Mouse (Mus musculus) kidney, embryonic 15.5 days (tissue): Measurements from ENCODE around the gene Arhgap25. TPM values are rescaled to one million over a fixed set of nuclear protein-coding genes. Genes with fewer than 3 reads are reported as not detected.

Source experiments
- ATAC-seq: fragments of 200-750 bp; cut with Nextera tagmentation; replicated peaks from 2 replicates; pipeline ENCODE4 v1.8.0; 2017; ENCODE audit warnings: moderate TSS enrichment; ENCODE audit not compliant: low FRiP score
- H3K27ac ChIP-seq: fragments of 300-500 bp; sonication (generic); 2 replicates; pipeline ENCODE4 v1.5.1; 2015; ENCODE audit warnings: mild to moderate bottlenecking, inconsistent platforms
- H3K27me3 ChIP-seq: fragments of 300-500 bp; sonication (generic); 2 replicates; pipeline ENCODE4 v1.6.1; 2015; ENCODE audit warnings: inconsistent platforms
- H3K36me3 ChIP-seq: fragments of 300-500 bp; sonication (generic); 2 replicates; pipeline ENCODE4 v1.6.1; 2015; ENCODE audit warnings: inconsistent platforms
- H3K4me1 ChIP-seq: fragments of 300-500 bp; sonication (generic); 2 replicates; pipeline ENCODE4 v1.6.1; 2015; ENCODE audit warnings: inconsistent platforms
- H3K4me2 ChIP-seq: fragments of 300-500 bp; sonication (generic); 2 replicates; pipeline ENCODE4 v1.6.1; 2015; ENCODE audit warnings: moderate library complexity, mild to moderate bottlenecking, inconsistent platforms
- H3K4me3 ChIP-seq: fragments of 300-500 bp; sonication (generic); replicated peaks from 2 replicates; pipeline ENCODE4 v1.5.1; 2015; ENCODE audit warnings: mild to moderate bottlenecking, inconsistent platforms
- H3K9ac ChIP-seq: fragments of 300-500 bp; sonication (generic); 2 replicates; pipeline ENCODE4 v1.6.1; 2015; ENCODE audit warnings: mild to moderate bottlenecking, inconsistent platforms
- H3K9me3 ChIP-seq: fragments of 300-500 bp; sonication (generic); replicated peaks from 2 replicates; pipeline ENCODE4 v1.6.1; 2016; ENCODE audit warnings: inconsistent platforms
- WGBS: fragments of 180-500 bp; shearing (Covaris S2); methylation state at CpG from one replicate; pipeline ENCODE4 v1.1.7; 2015; ENCODE audit warnings: mixed read lengths; 5-methylcytosine and 5-hydroxymethylcytosine counted together
- polyA plus RNA-seq: library from polyadenylated mRNA; unstranded; fragments of >200 nt; fragmentation: Nextera tagmentation; extraction: Ambion mirVana; gene quantifications from 2 replicates; pipeline ENCODE4 v1.2.1, GENCODE M21; 2015

Arhgap25 gene
- polyA plus RNA-seq, 1 experiment from 2014 or later, result 6.0 TPM

- Histone ChIP-seq H3K4me1 (no peaks in the 10 kb centered on the region), H3K9me3 (no peaks in the 10 kb centered on the region), H3K4me2 (no peak overlapping the region), H3K27me3 (no peaks in the 10 kb centered on the region), H3K9ac (no peak overlapping the region), H3K27ac (no peak overlapping the region), H3K36me3 (no peaks in the 10 kb centered on the region), H3K4me3 (no peak overlapping the region)
- 60% methylated on average over 7 of the region's 7 CpGs for WGBS
- ATAC-seq, result no peak
These were observed 19.2 kb upstream of the Arhgap25 start for GRCm38 (mm10) chr6:87552054-87552807.

GRCm38 (mm10) chr6:87547836-87548235 lies 14.8 kb upstream of the Arhgap25 start:
- WGBS, result 83% methylated on average over 7 of the region's 7 CpGs
- Histone ChIP-seq H3K27me3 (no peaks in the 10 kb centered on the region), H3K9ac (no peak overlapping the region), H3K4me3 (no peak overlapping the region), H3K27ac (no peak overlapping the region), H3K9me3 (peaks cover 8% of the 10 kb centered on the region; the same call in 1 of the 2 replicates), H3K4me1 (no peaks in the 10 kb centered on the region), H3K36me3 (no peaks in the 10 kb centered on the region), H3K4me2 (no peak overlapping the region)
- ATAC-seq, result no peak

DNA sequence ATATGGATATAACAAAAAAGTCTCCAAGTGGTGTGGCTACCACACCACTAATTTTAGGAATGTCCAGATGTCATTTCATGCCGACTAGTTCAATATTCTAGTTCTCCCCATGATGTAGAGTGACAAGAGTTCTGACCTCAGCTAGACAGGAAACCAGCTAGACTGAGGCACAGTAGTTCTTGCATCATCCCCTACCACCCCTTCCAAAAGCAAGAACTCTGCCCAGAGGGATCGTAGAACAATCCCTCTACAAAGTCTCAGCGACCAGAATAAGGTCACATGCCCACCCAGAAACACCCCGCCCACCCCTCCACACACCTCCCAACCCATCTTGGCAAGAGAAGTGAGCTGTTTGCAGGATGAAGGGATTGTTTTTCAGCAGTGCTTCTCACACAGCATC lies 14.4 kb upstream of the Arhgap25 start:
- ATAC-seq, result no peak
- no peaks in the 10 kb centered on the region for H3K27me3 ChIP-seq

DNA sequence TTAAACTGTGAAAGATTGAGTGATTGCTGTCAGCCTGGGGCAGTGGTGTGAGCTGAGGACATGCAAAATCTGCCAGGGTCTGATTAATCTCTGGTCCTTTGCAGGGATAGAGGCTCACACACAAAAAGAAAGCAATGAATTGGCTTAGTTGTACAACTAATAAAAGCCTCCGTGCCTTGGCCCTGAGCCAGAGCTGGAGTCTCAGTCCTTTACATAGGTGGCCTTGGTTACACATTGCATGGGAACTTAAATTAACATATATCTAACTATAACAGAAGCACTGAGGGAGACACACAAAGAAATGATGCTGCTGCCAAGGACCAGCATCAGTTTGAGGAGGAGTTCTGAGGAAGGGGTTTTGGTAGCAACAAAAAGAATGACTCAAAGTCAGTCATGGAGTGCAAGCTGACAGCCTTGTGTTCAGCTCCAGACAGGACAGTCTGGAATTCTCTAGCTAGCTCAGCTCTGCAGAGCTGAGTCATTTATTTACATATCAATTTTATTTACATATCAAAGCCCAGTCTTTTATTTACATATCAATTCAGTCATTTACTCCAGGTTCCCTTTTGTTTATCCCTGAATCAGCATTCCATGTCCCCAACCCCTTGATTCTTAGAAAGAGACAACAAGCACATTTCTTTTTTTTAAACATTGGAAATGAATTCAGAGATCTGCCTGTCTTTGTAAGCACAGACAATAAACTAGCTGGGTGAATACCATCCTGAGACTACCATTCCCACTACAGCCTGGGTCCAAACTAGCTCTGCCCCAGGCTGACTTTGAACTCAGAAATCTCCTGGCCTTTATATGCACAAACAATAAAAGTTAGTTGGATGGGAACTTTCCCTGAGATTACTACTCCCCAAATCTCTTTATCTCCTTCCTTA lies 12.5 kb upstream of the Arhgap25 start:
- no peak overlapping the region for H3K9ac ChIP-seq
- peaks cover 8% of the 10 kb centered on the region; the same call in 1 of the 2 replicates for H3K9me3 ChIP-seq
- WGBS, result 57% methylated on average over 1 of the region's 1 CpGs
- H3K36me3 ChIP-seq, result no peaks in the 10 kb centered on the region
- H3K27me3 ChIP-seq, result no peaks in the 10 kb centered on the region
- no peak overlapping the region for H3K4me2 ChIP-seq
- 0 out of 2 replicates have a peak, but pooled peaks cover 5% of the 10 kb centered on the region for H3K4me1 ChIP-seq
- H3K27ac ChIP-seq, result peak overlapping the region; percentile 35; the same call in 1 of the 2 replicates
- H3K4me3 ChIP-seq, result no peak overlapping the region
- ATAC-seq, result no peak

More for the DNA sequence above, 14.4 kb upstream of the Arhgap25 start:
- H3K27ac ChIP-seq, result no peak overlapping the region
- H3K36me3 ChIP-seq, result no peaks in the 10 kb centered on the region
- H3K9ac ChIP-seq, result no peak overlapping the region
- WGBS, result 78% methylated on average over 4 of the region's 4 CpGs
- H3K4me1 ChIP-seq, result no peaks in the 10 kb centered on the region
- H3K9me3 ChIP-seq, result peaks cover 8% of the 10 kb centered on the region; the same call in 1 of the 2 replicates
- no peak overlapping the region for H3K4me2 ChIP-seq
- H3K4me3 ChIP-seq, result no peak overlapping the region

DNA sequence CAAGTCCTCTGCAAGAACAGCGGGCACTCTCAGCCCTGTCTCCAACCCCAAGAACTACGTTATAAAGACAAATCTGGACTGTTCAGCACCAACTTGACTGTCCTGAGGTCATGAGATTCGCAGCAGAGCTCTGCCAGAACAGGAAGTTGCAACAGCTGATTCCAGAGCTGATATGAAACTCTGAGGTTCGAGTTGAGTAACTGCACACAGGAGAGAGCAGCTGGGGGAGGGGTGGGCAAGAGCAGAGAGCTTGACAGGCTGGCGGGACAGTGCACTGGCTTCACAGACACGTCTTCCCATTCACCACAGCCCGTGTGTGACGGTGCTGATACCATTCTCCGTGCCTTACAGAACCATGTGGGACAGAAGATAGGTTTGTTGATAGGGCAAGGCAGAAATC lies 9.0 kb upstream of the Arhgap25 start:
- WGBS, result 52% methylated on average over 9 of the region's 9 CpGs
- Histone ChIP-seq H3K36me3 (no peaks in the 10 kb centered on the region), H3K4me2 (no peak overlapping the region), H3K27me3 (no peaks in the 10 kb centered on the region), H3K4me1 (0 out of 2 replicates have a peak, but pooled peaks cover 16% of the 10 kb centered on the region), H3K27ac (no peak overlapping the region), H3K4me3 (no peak overlapping the region), H3K9ac (no peak overlapping the region), H3K9me3 (peaks cover 8% of the 10 kb centered on the region; the same call in 1 of the 2 replicates)
- ATAC-seq, result no peak

DNA sequence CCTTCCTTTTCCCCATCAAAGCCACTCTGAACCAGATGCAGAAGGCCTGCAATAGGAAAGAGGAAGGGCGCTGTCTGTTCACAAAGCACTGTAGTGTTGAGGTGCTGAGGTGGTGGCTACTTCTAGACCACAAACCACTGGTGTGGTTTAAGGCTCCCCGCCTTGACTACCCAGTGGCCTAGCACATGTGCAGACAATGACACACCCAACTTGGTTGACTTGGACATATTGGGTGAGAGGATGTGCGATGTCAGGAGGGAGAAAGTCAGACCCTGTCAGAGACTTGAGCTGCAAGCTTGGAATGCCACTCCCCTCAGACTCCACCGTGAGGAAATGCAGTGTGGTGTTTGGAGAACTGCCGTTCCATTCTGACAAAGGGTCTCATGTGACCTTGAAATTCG lies 8.1 kb upstream of the Arhgap25 start:
- Histone ChIP-seq H3K36me3 (no peaks in the 10 kb centered on the region), H3K4me1 (0 out of 2 replicates have a peak, but pooled peaks cover 16% of the 10 kb centered on the region), H3K27ac (no peak overlapping the region), H3K4me2 (no peak overlapping the region), H3K27me3 (no peaks in the 10 kb centered on the region), H3K9ac (no peak overlapping the region), H3K9me3 (peaks cover 5% of the 10 kb centered on the region; the same call in 1 of the 2 replicates), H3K4me3 (no peak overlapping the region)
- 84% methylated on average over 6 of the region's 6 CpGs for WGBS
- no peak for ATAC-seq

DNA sequence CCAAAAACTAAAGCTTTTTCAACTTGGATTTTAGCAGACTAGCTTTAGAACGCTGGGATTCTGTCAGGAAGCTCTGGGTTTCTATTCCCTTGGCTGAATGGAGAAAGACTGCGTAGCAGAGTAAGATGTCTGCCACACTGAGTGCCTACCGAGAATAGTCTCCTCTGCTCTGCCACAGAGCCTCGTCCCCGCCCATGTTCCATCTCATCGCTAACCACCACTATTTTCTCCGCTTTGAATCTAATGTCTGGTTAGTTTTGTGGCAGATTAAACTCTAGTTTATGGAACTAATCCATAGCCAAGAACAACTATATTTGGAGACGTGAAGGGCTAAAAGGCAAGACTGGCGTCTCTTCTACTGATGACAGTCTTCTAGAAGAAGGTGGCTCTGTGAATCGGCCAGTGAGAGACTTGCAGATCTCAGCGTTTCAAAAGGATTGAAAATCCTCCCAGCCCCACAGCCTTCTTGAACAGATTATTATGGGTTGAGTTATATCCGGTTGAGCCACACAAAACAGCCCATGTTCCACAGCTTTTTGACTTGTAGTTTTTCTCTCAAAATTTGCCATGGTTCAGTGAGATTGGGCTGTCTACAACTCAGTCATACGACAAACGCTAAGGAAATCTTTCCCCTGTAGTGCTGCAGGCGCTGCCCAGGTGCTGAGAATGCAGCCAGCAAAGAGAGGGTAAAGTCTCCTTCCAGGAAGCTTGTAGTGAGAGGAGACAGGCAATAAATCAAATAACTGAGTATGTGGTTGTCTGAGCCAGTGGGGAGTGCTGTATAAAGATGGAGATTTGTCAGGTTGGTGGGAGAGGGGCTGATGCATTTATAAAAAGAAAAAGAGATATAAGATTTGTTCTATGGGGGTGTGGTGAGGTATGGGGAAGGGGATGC lies 5.6 kb upstream of the Arhgap25 start:
- H3K4me3 ChIP-seq, result no peak overlapping the region
- no peak overlapping the region for H3K4me2 ChIP-seq
- H3K4me1 ChIP-seq, result 0 out of 2 replicates have a peak, but pooled peaks cover 16% of the 10 kb centered on the region
- ATAC-seq, result no peak
- no peak overlapping the region for H3K9ac ChIP-seq
- no peaks in the 10 kb centered on the region for H3K27me3 ChIP-seq
- no peak overlapping the region for H3K27ac ChIP-seq
- no peaks in the 10 kb centered on the region for H3K36me3 ChIP-seq
- no peaks in the 10 kb centered on the region for H3K9me3 ChIP-seq
- WGBS, result 71% methylated on average over 15 of the region's 15 CpGs

DNA sequence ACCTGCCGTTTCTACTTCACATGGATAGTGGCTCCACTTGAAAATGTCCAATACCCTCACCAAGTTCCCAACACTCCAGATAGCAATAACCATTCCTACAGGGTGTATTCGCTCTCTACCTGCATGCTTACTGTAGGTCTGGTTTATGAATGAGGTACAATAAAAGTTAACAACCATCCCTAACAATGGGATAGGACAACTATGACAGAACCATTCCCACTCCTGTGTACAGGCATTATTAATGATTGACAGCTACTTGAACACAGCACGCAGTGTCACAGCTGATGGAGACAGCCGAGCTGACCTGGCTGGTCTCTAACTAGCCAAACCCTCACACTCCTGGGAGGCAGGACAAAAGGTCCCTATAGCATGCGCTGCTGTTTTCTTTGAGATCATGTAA lies 4.6 kb upstream of the Arhgap25 start:
- H3K27me3 ChIP-seq, result no peaks in the 10 kb centered on the region
- H3K9ac ChIP-seq, result no peak overlapping the region
- 60% methylated on average over 5 of the region's 5 CpGs for WGBS
- H3K27ac ChIP-seq, result no peak overlapping the region
- no peaks in the 10 kb centered on the region for H3K36me3 ChIP-seq
- 0 out of 2 replicates have a peak, but pooled peaks cover 16% of the 10 kb centered on the region for H3K4me1 ChIP-seq
- no peak overlapping the region for H3K4me2 ChIP-seq
- no peak for ATAC-seq
- H3K9me3 ChIP-seq, result no peaks in the 10 kb centered on the region
- H3K4me3 ChIP-seq, result no peak overlapping the region

DNA sequence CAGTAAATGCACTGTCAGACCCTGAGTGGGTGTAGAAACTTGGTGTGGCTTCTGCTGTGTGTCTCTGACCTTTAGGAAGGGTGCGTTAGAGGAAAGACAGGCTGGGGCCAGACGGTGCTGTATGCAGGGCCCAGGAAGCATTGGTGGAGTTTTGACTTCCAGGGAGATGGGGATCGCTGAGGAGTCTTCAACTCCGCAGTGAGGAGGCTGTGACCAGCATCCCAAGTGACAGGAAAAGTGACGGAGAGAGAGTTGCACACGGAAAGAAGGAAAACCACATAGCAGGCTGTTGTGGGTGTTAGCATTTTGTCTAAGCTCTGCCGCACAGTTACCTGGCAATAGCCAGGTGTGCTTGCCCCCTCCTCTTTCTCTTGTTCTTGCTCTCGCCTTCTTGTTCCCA lies 3.2 kb upstream of the Arhgap25 start:
- 71% methylated on average over 8 of the region's 8 CpGs for WGBS
- ATAC-seq, result no peak

GRCm38 (mm10) chr6:87535651-87536050 lies 2.6 kb upstream of the Arhgap25 start:
- Histone ChIP-seq H3K36me3 (no peaks in the 10 kb centered on the region), H3K4me1 (0 out of 2 replicates have a peak, but pooled peaks cover 11% of the 10 kb centered on the region), H3K9ac (no peak overlapping the region), H3K9me3 (no peaks in the 10 kb centered on the region), H3K4me2 (peak overlapping the region; percentile 24; the same call in 1 of the 2 replicates), H3K27ac (no peak overlapping the region), H3K4me3 (no peak overlapping the region), H3K27me3 (no peaks in the 10 kb centered on the region)
- WGBS, result 49% methylated on average over 9 of the region's 9 CpGs
- ATAC-seq, result no peak

More for the DNA sequence above, 3.2 kb upstream of the Arhgap25 start:
- Histone ChIP-seq H3K27ac (no peak overlapping the region), H3K4me2 (no peak overlapping the region), H3K4me1 (0 out of 2 replicates have a peak, but pooled peaks cover 11% of the 10 kb centered on the region), H3K36me3 (no peaks in the 10 kb centered on the region), H3K4me3 (no peak overlapping the region), H3K27me3 (no peaks in the 10 kb centered on the region), H3K9ac (no peak overlapping the region), H3K9me3 (no peaks in the 10 kb centered on the region)

- no peak for ATAC-seq
- H3K27ac ChIP-seq, result no peak overlapping the region
- H3K27me3 ChIP-seq, result no peaks in the 10 kb centered on the region
- 54% methylated on average over 9 of the region's 9 CpGs for WGBS
- no peak overlapping the region for H3K4me3 ChIP-seq
- no peaks in the 10 kb centered on the region for H3K36me3 ChIP-seq
- H3K9me3 ChIP-seq, result no peaks in the 10 kb centered on the region
- H3K9ac ChIP-seq, result no peak overlapping the region
- H3K4me1 ChIP-seq, result 0 out of 2 replicates have a peak, but pooled peaks cover 11% of the 10 kb centered on the region
- 0 out of 2 replicates have a peak overlapping the region, but pooled peaks have one; percentile 24 for H3K4me2 ChIP-seq
These were observed 2.0 kb upstream of the Arhgap25 start for GRCm38 (mm10) chr6:87534855-87535575.
